Mouse (Mus musculus) hindbrain, embryonic 13.5 days (tissue): ENCODE measurements at regions not wholly inside any gene's neighbourhood (a gene's known extent, or its start where the extent isn't known, plus 50 kb on each side); places are given as distances from the start of the nearest gene placed in this dataset.
A peak's percentile ranks its signal among the peaks of the same experiment; 100 is the strongest.
"Not testable (repeated sequence)": the region's sequence is repeated elsewhere in the genome, so short reads cannot be mapped to it uniquely, and the experiment has no call there.

Source experiments
- ATAC-seq: fragments of 200-750 bp; cut with Nextera tagmentation; 2 replicates; pipeline ENCODE4 v1.8.0; 2017; ENCODE audit warnings: moderate TSS enrichment; ENCODE audit not compliant: low FRiP score
- H3K27ac ChIP-seq: fragments of 300-500 bp; sonication (generic); 2 replicates; pipeline ENCODE4 v1.5.1; 2015; ENCODE audit warnings: inconsistent platforms, mild to moderate bottlenecking, moderate library complexity
- H3K27me3 ChIP-seq: fragments of 300-500 bp; sonication (generic); 2 replicates; pipeline ENCODE4 v1.6.1; 2015; ENCODE audit warnings: mild to moderate bottlenecking, inconsistent platforms
- H3K36me3 ChIP-seq: fragments of 300-500 bp; sonication (generic); 2 replicates; pipeline ENCODE4 v1.6.1; 2015; ENCODE audit warnings: mild to moderate bottlenecking, inconsistent platforms
- H3K4me1 ChIP-seq: fragments of 300-500 bp; sonication (generic); replicated peaks from 2 replicates; pipeline ENCODE4 v1.6.1; 2015; ENCODE audit warnings: inconsistent platforms
- H3K4me2 ChIP-seq: fragments of 300-500 bp; sonication (generic); 2 replicates; pipeline ENCODE4 v1.6.1; 2015; ENCODE audit warnings: inconsistent platforms, mild to moderate bottlenecking, moderate library complexity
- H3K4me3 ChIP-seq: fragments of 300-500 bp; sonication (generic); 2 replicates; pipeline ENCODE4 v1.5.1; 2015; ENCODE audit warnings: mild to moderate bottlenecking, inconsistent platforms
- H3K9ac ChIP-seq: fragments of 300-500 bp; sonication (generic); 2 replicates; pipeline ENCODE4 v1.6.1; 2015; ENCODE audit warnings: mild to moderate bottlenecking, inconsistent platforms
- H3K9me3 ChIP-seq: fragments of 300-500 bp; sonication (generic); 2 replicates; pipeline ENCODE4 v1.6.1; 2016; ENCODE audit warnings: inconsistent platforms
- WGBS: fragments of 180-500 bp; shearing (Covaris S2); methylation state at CpG from one replicate; pipeline ENCODE4 v1.1.7; 2015; 5-methylcytosine and 5-hydroxymethylcytosine counted together

GRCm38 (mm10) chr12:10529077-10529476 lies 138.5 kb downstream of the Rdh14 start:
- no peak overlapping the region for H3K27ac ChIP-seq
- H3K9ac ChIP-seq, result no peak overlapping the region
- H3K27me3 ChIP-seq, result no peaks in the 10 kb centered on the region
- H3K36me3 ChIP-seq, result no peaks in the 10 kb centered on the region
- H3K4me1 ChIP-seq, result no peaks in the 10 kb centered on the region
- WGBS, result 78% methylated on average over 2 of the region's 2 CpGs
- no peak overlapping the region for H3K4me2 ChIP-seq
- no peak overlapping the region for H3K4me3 ChIP-seq
- no peak for ATAC-seq
- no peaks in the 10 kb centered on the region for H3K9me3 ChIP-seq

- no peak overlapping the region for H3K4me3 ChIP-seq
- no peak for ATAC-seq
- H3K27ac ChIP-seq, result no peak overlapping the region
- no peaks in the 10 kb centered on the region for H3K36me3 ChIP-seq
- H3K4me1 ChIP-seq, result no peaks in the 10 kb centered on the region
- H3K27me3 ChIP-seq, result no peaks in the 10 kb centered on the region
- H3K4me2 ChIP-seq, result no peak overlapping the region
- no peaks in the 10 kb centered on the region for H3K9me3 ChIP-seq
- 92% methylated on average over 3 of the region's 3 CpGs for WGBS
- H3K9ac ChIP-seq, result no peak overlapping the region
These were observed 140.4 kb downstream of the Rdh14 start for GRCm38 (mm10) chr12:10530996-10531395.

- Histone ChIP-seq H3K36me3 (no peaks in the 10 kb centered on the region), H3K27ac (no peak overlapping the region), H3K9ac (no peak overlapping the region), H3K9me3 (no peaks in the 10 kb centered on the region), H3K27me3 (no peaks in the 10 kb centered on the region), H3K4me3 (no peak overlapping the region), H3K4me2 (no peak overlapping the region), H3K4me1 (no peaks in the 10 kb centered on the region)
- ATAC-seq, result no peak
- WGBS, result 83% methylated on average over 6 of the region's 6 CpGs
These were observed 143.4 kb downstream of the Rdh14 start for GRCm38 (mm10) chr12:10533971-10534370.

- H3K36me3 ChIP-seq, result no peaks in the 10 kb centered on the region
- no peaks in the 10 kb centered on the region for H3K27me3 ChIP-seq
- ATAC-seq, result no peak
- no peaks in the 10 kb centered on the region for H3K4me1 ChIP-seq
- 82% methylated on average over 12 of the region's 12 CpGs for WGBS
- no peak overlapping the region for H3K4me3 ChIP-seq
- H3K9ac ChIP-seq, result no peak overlapping the region
- no peak overlapping the region for H3K4me2 ChIP-seq
- no peaks in the 10 kb centered on the region for H3K9me3 ChIP-seq
- H3K27ac ChIP-seq, result no peak overlapping the region
These were observed 145.7 kb downstream of the Rdh14 start for GRCm38 (mm10) chr12:10536239-10536638.

GRCm38 (mm10) chr12:10537069-10537468 lies 146.5 kb downstream of the Rdh14 start:
- Histone ChIP-seq H3K27ac (no peak overlapping the region), H3K36me3 (no peaks in the 10 kb centered on the region)
- WGBS, result under 1% methylated on average over 4 of the region's 4 CpGs

GRCm38 (mm10) chr12:10549481-10550201 lies 159.1 kb downstream of the Rdh14 start:
- no peak overlapping the region for H3K27ac ChIP-seq
- H3K4me3 ChIP-seq, result no peak overlapping the region
- no peak for ATAC-seq
- H3K9me3 ChIP-seq, result 0 out of 2 replicates have a peak, but pooled peaks cover 5% of the 10 kb centered on the region
- H3K4me2 ChIP-seq, result no peak overlapping the region
- H3K36me3 ChIP-seq, result no peaks in the 10 kb centered on the region
- no peaks in the 10 kb centered on the region for H3K4me1 ChIP-seq
- WGBS, result 57% methylated on average over 1 of the region's 1 CpGs
- H3K9ac ChIP-seq, result no peak overlapping the region
- no peaks in the 10 kb centered on the region for H3K27me3 ChIP-seq

More at GRCm38 (mm10) chr12:10537069-10537468, 146.5 kb downstream of the Rdh14 start:
- Histone ChIP-seq H3K4me3 (no peak overlapping the region), H3K9me3 (no peaks in the 10 kb centered on the region), H3K27me3 (no peaks in the 10 kb centered on the region), H3K4me2 (no peak overlapping the region), H3K4me1 (no peaks in the 10 kb centered on the region), H3K9ac (no peak overlapping the region)
- ATAC-seq, result peak; percentile 81; the same call in 1 of the 2 replicates

GRCm38 (mm10) chr12:10554701-10555100 lies 164.1 kb downstream of the Rdh14 start:
- H3K36me3 ChIP-seq, H3K4me2 ChIP-seq, H3K4me3 ChIP-seq, H3K9me3 ChIP-seq, H3K4me1 ChIP-seq, H3K9ac ChIP-seq, H3K27ac ChIP-seq, H3K27me3 ChIP-seq, ATAC-seq: not testable (repeated sequence)
- 77% methylated on average over 1 of the region's 1 CpGs for WGBS

GRCm38 (mm10) chr12:10562966-10563365 lies 172.4 kb downstream of the Rdh14 start:
- Histone ChIP-seq H3K4me1 (no peaks in the 10 kb centered on the region), H3K9ac (no peak overlapping the region), H3K4me3 (no peak overlapping the region), H3K9me3 (no peaks in the 10 kb centered on the region), H3K27ac (no peak overlapping the region), H3K4me2 (no peak overlapping the region), H3K36me3 (no peaks in the 10 kb centered on the region), H3K27me3 (no peaks in the 10 kb centered on the region)
- WGBS, result 70% methylated on average over 1 of the region's 1 CpGs
- no peak for ATAC-seq

- no peak for ATAC-seq
- Histone ChIP-seq H3K36me3 (no peaks in the 10 kb centered on the region), H3K9me3 (no peaks in the 10 kb centered on the region), H3K4me1 (no peaks in the 10 kb centered on the region), H3K4me3 (no peak overlapping the region), H3K27ac (no peak overlapping the region), H3K4me2 (no peak overlapping the region), H3K9ac (no peak overlapping the region), H3K27me3 (no peaks in the 10 kb centered on the region)
- 90% methylated on average over 2 of the region's 2 CpGs for whole genome bisulfite sequencing
These were observed 177.3 kb downstream of the Rdh14 start for GRCm38 (mm10) chr12:10567881-10568280.

GRCm38 (mm10) chr12:10571643-10572377 lies 181.2 kb downstream of the Rdh14 start:
- ATAC-seq, result no peak
- WGBS, result 57% methylated on average over 11 of the region's 11 CpGs
- Histone ChIP-seq H3K27ac (no peak overlapping the region), H3K9me3 (no peaks in the 10 kb centered on the region), H3K9ac (no peak overlapping the region), H3K4me1 (no peaks in the 10 kb centered on the region), H3K4me3 (no peak overlapping the region), H3K4me2 (no peak overlapping the region), H3K27me3 (no peaks in the 10 kb centered on the region), H3K36me3 (no peaks in the 10 kb centered on the region)

- no peaks in the 10 kb centered on the region for H3K4me1 ChIP-seq
- no peak for ATAC-seq
- no peaks in the 10 kb centered on the region for H3K36me3 ChIP-seq
- H3K4me3 ChIP-seq, result no peak overlapping the region
- H3K9me3 ChIP-seq, result no peaks in the 10 kb centered on the region
- no peak overlapping the region for H3K9ac ChIP-seq
- no peak overlapping the region for H3K4me2 ChIP-seq
- WGBS, result 66% methylated on average over 5 of the region's 5 CpGs
- no peak overlapping the region for H3K27ac ChIP-seq
- H3K27me3 ChIP-seq, result no peaks in the 10 kb centered on the region
These were observed 181.7 kb downstream of the Rdh14 start for GRCm38 (mm10) chr12:10572378-10572650.

GRCm38 (mm10) chr12:10573381-10573780 lies 182.8 kb downstream of the Rdh14 start:
- no peak overlapping the region for H3K9ac ChIP-seq
- H3K27ac ChIP-seq, result no peak overlapping the region
- H3K27me3 ChIP-seq, result no peaks in the 10 kb centered on the region
- no peak for ATAC-seq
- no peaks in the 10 kb centered on the region for H3K4me1 ChIP-seq
- H3K9me3 ChIP-seq, result no peaks in the 10 kb centered on the region
- no peak overlapping the region for H3K4me3 ChIP-seq
- WGBS, result 82% methylated on average over 9 of the region's 9 CpGs
- H3K36me3 ChIP-seq, result no peaks in the 10 kb centered on the region
- H3K4me2 ChIP-seq, result no peak overlapping the region
